Mouse (Mus musculus) hindbrain, embryonic 12.5 days (tissue): ENCODE data around the gene Clta. TPM values are rescaled to one million over a fixed set of nuclear protein-coding genes. Genes with fewer than 3 reads are reported as not detected.
"Not testable (repeated sequence)": the region's sequence is repeated elsewhere in the genome, so short reads cannot be mapped to it uniquely, and the experiment has no call there.

Experiments
- ATAC-seq: fragments of 200-750 bp; cut with Nextera tagmentation; 2 replicates; pipeline ENCODE4 v1.8.0; 2017; ENCODE audit warnings: moderate TSS enrichment; ENCODE audit not compliant: low FRiP score
- H3K27ac ChIP-seq: fragments of 300-500 bp; sonication (generic); 2 replicates; pipeline ENCODE4 v1.5.1; 2016; ENCODE audit warnings: mild to moderate bottlenecking
- H3K27me3 ChIP-seq: fragments of 300-500 bp; sonication (generic); 2 replicates; pipeline ENCODE4 v1.6.1; 2016; ENCODE audit warnings: mild to moderate bottlenecking
- H3K36me3 ChIP-seq: fragments of 300-500 bp; sonication (generic); 2 replicates; pipeline ENCODE4 v1.6.1; 2016; ENCODE audit warnings: mild to moderate bottlenecking
- H3K4me1 ChIP-seq: fragments of 300-500 bp; sonication (generic); 2 replicates; pipeline ENCODE4 v1.6.1; 2016
- H3K4me2 ChIP-seq: fragments of 300-500 bp; sonication (generic); replicated peaks from 2 replicates; pipeline ENCODE4 v1.6.1; 2016; ENCODE audit warnings: mild to moderate bottlenecking
- H3K4me3 ChIP-seq: fragments of 300-500 bp; sonication (generic); 2 replicates; pipeline ENCODE4 v1.5.1; 2016; ENCODE audit warnings: mild to moderate bottlenecking
- H3K9ac ChIP-seq: fragments of 300-500 bp; sonication (generic); 2 replicates; pipeline ENCODE4 v1.6.1; 2016; ENCODE audit warnings: mild to moderate bottlenecking, moderate library complexity
- H3K9me3 ChIP-seq: fragments of 300-500 bp; sonication (generic); replicated peaks from 2 replicates; pipeline ENCODE4 v1.6.1; 2016; ENCODE audit warnings: mild to moderate bottlenecking
- WGBS: fragments of 180-500 bp; shearing (Covaris S2); methylation state at CpG from one replicate; pipeline ENCODE4 v1.1.7; 2016; 5-methylcytosine and 5-hydroxymethylcytosine counted together
- polyA plus RNA-seq: library from polyadenylated mRNA; unstranded; fragments of >200 nt; fragmentation: Nextera tagmentation; extraction: Ambion mirVana; gene quantifications from 2 replicates; pipeline ENCODE4 v1.2.1, GENCODE M21; 2016

Gene Clta
- polyA plus RNA-seq, 1 experiment from 2014 or later = 266 TPM

GRCm38 (mm10) chr4:44036455-44036854 lies 32.2 kb downstream of the Clta start:
- ATAC-seq = no peak
- no peaks in the 10 kb centered on the region for H3K4me1 ChIP-seq
- H3K27ac ChIP-seq = no peak overlapping the region
- WGBS = 74% methylated on average over 5 of the region's 5 CpGs
- H3K4me3 ChIP-seq = no peak overlapping the region
- no peaks in the 10 kb centered on the region for H3K9me3 ChIP-seq
- no peak overlapping the region for H3K9ac ChIP-seq
- no peak overlapping the region for H3K4me2 ChIP-seq
- H3K27me3 ChIP-seq = no peaks in the 10 kb centered on the region
- H3K36me3 ChIP-seq = peaks cover 59% of the 10 kb centered on the region

- Histone ChIP-seq H3K27ac (no peak overlapping the region), H3K27me3 (no peaks in the 10 kb centered on the region), H3K9me3 (no peaks in the 10 kb centered on the region), H3K4me3 (no peak overlapping the region), H3K4me1 (no peaks in the 10 kb centered on the region), H3K9ac (no peak overlapping the region), H3K36me3 (peaks cover 59% of the 10 kb centered on the region), H3K4me2 (no peak overlapping the region)
- 95% methylated on average over 4 of the region's 4 CpGs for WGBS
- ATAC-seq = no peak
Measured at GRCm38 (mm10) chr4:44040802-44041201, 36.5 kb downstream of the Clta start.

GRCm38 (mm10) chr4:44042429-44042828 lies 38.2 kb downstream of the Clta start:
- no peaks in the 10 kb centered on the region for H3K4me1 ChIP-seq
- WGBS = 92% methylated on average over 5 of the region's 5 CpGs
- no peak overlapping the region for H3K4me3 ChIP-seq
- H3K27ac ChIP-seq = no peak overlapping the region
- ATAC-seq = no peak
- H3K4me2 ChIP-seq = no peak overlapping the region
- no peaks in the 10 kb centered on the region for H3K27me3 ChIP-seq
- no peak overlapping the region for H3K9ac ChIP-seq
- no peaks in the 10 kb centered on the region for H3K9me3 ChIP-seq
- peaks cover 55% of the 10 kb centered on the region for H3K36me3 ChIP-seq

GRCm38 (mm10) chr4:44043182-44043581 lies 38.9 kb downstream of the Clta start:
- H3K9me3 ChIP-seq, H3K9ac ChIP-seq, H3K27ac ChIP-seq, H3K27me3 ChIP-seq, H3K4me3 ChIP-seq, ATAC-seq, H3K4me2 ChIP-seq, H3K4me1 ChIP-seq: not testable (repeated sequence)
- 97% methylated on average over 4 of the region's 4 CpGs for WGBS
- peaks cover 48% of the 10 kb centered on the region for H3K36me3 ChIP-seq

- no peak overlapping the region for H3K9ac ChIP-seq
- 93% methylated on average over 5 of the region's 5 CpGs for WGBS
- no peaks in the 10 kb centered on the region for H3K27me3 ChIP-seq
- H3K4me1 ChIP-seq = no peaks in the 10 kb centered on the region
- H3K36me3 ChIP-seq = peaks cover 44% of the 10 kb centered on the region
- ATAC-seq = no peak
- H3K4me3 ChIP-seq = no peak overlapping the region
- H3K27ac ChIP-seq = no peak overlapping the region
- no peak overlapping the region for H3K4me2 ChIP-seq
- no peaks in the 10 kb centered on the region for H3K9me3 ChIP-seq
Measured at GRCm38 (mm10) chr4:44044685-44045356, 40.6 kb downstream of the Clta start.

GRCm38 (mm10) chr4:44046066-44046465 lies 41.8 kb downstream of the Clta start:
- Histone ChIP-seq H3K4me3 (no peak overlapping the region), H3K36me3 (peaks cover 37% of the 10 kb centered on the region), H3K9me3 (no peaks in the 10 kb centered on the region), H3K4me2 (no peak overlapping the region), H3K27me3 (no peaks in the 10 kb centered on the region), H3K27ac (no peak overlapping the region), H3K4me1 (no peaks in the 10 kb centered on the region), H3K9ac (no peak overlapping the region)
- ATAC-seq = no peak
- 88% methylated on average over 5 of the region's 5 CpGs for WGBS

- WGBS = 87% methylated on average over 5 of the region's 5 CpGs
- Histone ChIP-seq H3K9ac (no peak overlapping the region), H3K4me1 (no peaks in the 10 kb centered on the region), H3K36me3 (peaks cover 20% of the 10 kb centered on the region), H3K27me3 (no peaks in the 10 kb centered on the region), H3K4me2 (no peak overlapping the region), H3K4me3 (no peak overlapping the region), H3K9me3 (no peaks in the 10 kb centered on the region), H3K27ac (no peak overlapping the region)
- no peak for ATAC-seq
Measured at GRCm38 (mm10) chr4:44049812-44050211, 45.6 kb downstream of the Clta start.

GRCm38 (mm10) chr4:44059674-44060073 lies 55.4 kb downstream of the Clta start:
- WGBS = 88% methylated on average over 13 of the region's 13 CpGs
- Histone ChIP-seq H3K36me3 (peaks cover 10% of the 10 kb centered on the region), H3K4me2 (no peak overlapping the region), H3K4me3 (no peak overlapping the region), H3K4me1 (no peaks in the 10 kb centered on the region), H3K9ac (no peak overlapping the region), H3K9me3 (no peaks in the 10 kb centered on the region), H3K27ac (no peak overlapping the region), H3K27me3 (no peaks in the 10 kb centered on the region)
- ATAC-seq = no peak

GRCm38 (mm10) chr4:44062062-44062461 lies 57.8 kb downstream of the Clta start:
- WGBS = 71% methylated on average over 9 of the region's 9 CpGs
- peaks cover 5% of the 10 kb centered on the region for H3K4me1 ChIP-seq
- no peak overlapping the region for H3K9ac ChIP-seq
- no peak for ATAC-seq
- no peak overlapping the region for H3K4me2 ChIP-seq
- no peaks in the 10 kb centered on the region for H3K9me3 ChIP-seq
- no peak overlapping the region for H3K4me3 ChIP-seq
- no peaks in the 10 kb centered on the region for H3K27me3 ChIP-seq
- H3K27ac ChIP-seq = no peak overlapping the region
- peaks cover 10% of the 10 kb centered on the region for H3K36me3 ChIP-seq

- Histone ChIP-seq H3K4me3 (no peak overlapping the region), H3K4me1 (peaks cover 5% of the 10 kb centered on the region), H3K27ac (no peak overlapping the region), H3K9ac (no peak overlapping the region), H3K4me2 (no peak overlapping the region), H3K27me3 (no peaks in the 10 kb centered on the region), H3K9me3 (no peaks in the 10 kb centered on the region), H3K36me3 (peaks cover 10% of the 10 kb centered on the region)
- 87% methylated on average over 14 of the region's 14 CpGs for WGBS
- no peak for ATAC-seq
Measured at GRCm38 (mm10) chr4:44062816-44063215, 58.6 kb downstream of the Clta start.

- Histone ChIP-seq H3K4me1 (peaks cover 9% of the 10 kb centered on the region), H3K36me3 (peaks cover 4% of the 10 kb centered on the region; the same call in 1 of the 2 replicates), H3K9me3 (no peaks in the 10 kb centered on the region), H3K27ac (no peak overlapping the region), H3K4me3 (no peak overlapping the region), H3K9ac (no peak overlapping the region), H3K27me3 (no peaks in the 10 kb centered on the region), H3K4me2 (peak overlapping the region; percentile 23)
- WGBS = 40% methylated on average over 16 of the region's 16 CpGs
- ATAC-seq = peak; percentile 73
Measured at GRCm38 (mm10) chr4:44065355-44066025, 61.2 kb downstream of the Clta start.

- H3K4me3 ChIP-seq = no peak overlapping the region
- ATAC-seq = no peak
- no peaks in the 10 kb centered on the region for H3K27me3 ChIP-seq
- H3K36me3 ChIP-seq = peaks cover 4% of the 10 kb centered on the region; the same call in 1 of the 2 replicates
- 85% methylated on average over 6 of the region's 6 CpGs for WGBS
- H3K27ac ChIP-seq = no peak overlapping the region
- no peaks in the 10 kb centered on the region for H3K9me3 ChIP-seq
- H3K9ac ChIP-seq = no peak overlapping the region
- no peak overlapping the region for H3K4me2 ChIP-seq
- H3K4me1 ChIP-seq = peaks cover 22% of the 10 kb centered on the region
Measured at GRCm38 (mm10) chr4:44066891-44067290, 62.6 kb downstream of the Clta start.

- H3K9me3 ChIP-seq = no peaks in the 10 kb centered on the region
- H3K27me3 ChIP-seq = no peaks in the 10 kb centered on the region
- no peak overlapping the region for H3K9ac ChIP-seq
- no peaks in the 10 kb centered on the region for H3K36me3 ChIP-seq
- no peak overlapping the region for H3K27ac ChIP-seq
- no peak for ATAC-seq
- H3K4me1 ChIP-seq = peaks cover 22% of the 10 kb centered on the region
- 30% methylated on average over 9 of the region's 9 CpGs for WGBS
- peak overlapping the region; percentile 21; the same call in 1 of the 2 replicates for H3K4me2 ChIP-seq
- H3K4me3 ChIP-seq = no peak overlapping the region
Measured at GRCm38 (mm10) chr4:44068736-44069135, 64.5 kb downstream of the Clta start.
